Mouse (Mus musculus) urinary bladder, postnatal 14 days (tissue): Measurements from ENCODE around the gene Lyzl4.
"Not testable (repeated sequence)": the region's sequence is repeated elsewhere in the genome, so short reads cannot be mapped to it uniquely, and the experiment has no call there.

Experiments used
- DNase-seq: peaks from one replicate; pipeline ENCODE4 v3.0.0; 2021; ENCODE audit warnings: low spot score

The Lyzl4 gene

DNA sequence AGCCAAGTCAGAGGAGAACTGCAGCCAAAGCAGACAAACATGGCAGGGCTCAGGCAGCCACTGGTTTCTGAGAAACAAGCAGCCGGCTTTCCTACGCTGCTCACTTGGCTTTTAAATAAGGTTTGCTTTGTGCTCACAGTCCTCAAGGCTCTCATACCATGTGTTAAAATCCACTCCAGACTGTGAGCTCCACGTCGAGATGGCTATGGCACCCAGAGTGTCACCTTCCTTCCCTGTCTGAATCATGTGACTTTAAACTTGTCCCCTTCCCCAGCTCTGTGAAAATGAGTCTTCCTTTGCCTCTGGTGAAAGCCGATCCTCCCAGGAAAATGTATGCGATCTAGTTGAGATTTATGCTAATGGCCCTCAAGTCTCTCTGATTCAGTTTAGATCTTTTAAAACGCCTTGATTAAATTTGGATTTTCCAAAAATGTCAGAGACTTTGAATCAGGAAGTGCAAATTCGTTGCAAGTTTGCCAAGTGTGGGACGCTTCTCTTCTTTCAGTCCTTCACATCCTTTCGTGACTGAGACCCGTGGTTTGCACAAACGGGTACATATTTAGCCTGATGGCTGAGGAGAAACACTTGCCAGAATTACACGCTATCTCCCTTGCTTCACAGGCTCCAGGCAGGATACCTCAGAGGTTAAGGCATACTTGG lies 41.6 kb downstream of the Lyzl4 start:
- no peak for DNase-seq

DNA sequence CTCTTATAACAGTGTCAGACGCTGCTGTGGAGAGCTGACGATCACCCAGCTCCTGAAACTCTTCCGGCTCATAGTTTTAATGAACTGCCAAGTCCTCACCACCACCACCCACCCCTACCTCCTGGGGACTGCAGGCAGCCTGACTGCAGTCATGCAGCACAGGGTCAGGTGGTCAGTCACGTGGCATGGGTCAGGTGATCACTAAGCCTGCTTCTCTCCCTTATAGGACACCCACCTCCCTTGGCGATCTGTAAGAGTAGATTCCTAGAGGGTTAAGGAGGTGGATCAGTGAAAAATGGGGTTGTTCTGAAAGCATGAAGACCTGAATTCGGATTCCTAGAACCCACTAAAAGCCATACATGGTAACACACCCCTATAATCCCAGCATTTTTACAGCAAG lies 42.3 kb downstream of the Lyzl4 start:
- DNase-seq = no peak

DNA sequence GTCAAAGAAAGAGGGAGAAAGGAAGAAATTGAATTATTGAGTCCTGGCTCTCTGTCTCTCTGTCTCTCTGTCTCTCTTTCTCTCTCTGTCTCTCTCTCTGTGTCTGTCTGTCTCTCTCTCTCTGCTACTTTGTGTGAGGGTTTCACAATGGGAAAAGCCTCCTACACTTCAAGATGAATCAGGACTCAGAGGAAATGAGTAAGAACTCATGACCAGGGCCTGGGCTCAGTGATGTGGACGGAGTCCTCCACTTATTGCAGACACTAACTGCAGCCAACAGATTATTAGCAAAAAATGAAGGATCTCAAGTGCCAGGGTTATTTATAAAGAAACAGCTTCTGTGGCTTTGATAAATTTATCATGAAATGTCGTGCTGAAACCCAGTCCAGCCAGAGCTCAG lies 43.8 kb downstream of the Lyzl4 start:
- DNase-seq = no peak

DNA sequence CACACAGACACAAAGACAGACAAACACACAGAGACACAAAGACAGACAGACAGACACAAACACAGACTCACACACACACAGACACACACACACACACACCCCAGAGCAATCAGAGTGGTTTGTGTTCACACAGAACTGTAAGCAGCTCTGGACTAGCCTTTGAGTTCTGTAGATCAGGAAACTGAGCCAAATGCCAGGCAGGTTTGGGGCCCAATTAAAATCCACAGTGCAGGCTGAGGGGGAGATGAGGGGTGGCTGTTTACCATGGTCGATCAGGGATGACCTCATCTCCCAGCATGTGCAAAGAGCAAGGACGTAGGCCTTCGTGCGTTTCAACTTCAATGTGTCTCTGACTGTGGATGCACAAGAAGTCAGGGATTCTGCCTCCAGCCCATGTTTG lies 47.1 kb downstream of the Lyzl4 start:
- no peak for DNase-seq

DNA sequence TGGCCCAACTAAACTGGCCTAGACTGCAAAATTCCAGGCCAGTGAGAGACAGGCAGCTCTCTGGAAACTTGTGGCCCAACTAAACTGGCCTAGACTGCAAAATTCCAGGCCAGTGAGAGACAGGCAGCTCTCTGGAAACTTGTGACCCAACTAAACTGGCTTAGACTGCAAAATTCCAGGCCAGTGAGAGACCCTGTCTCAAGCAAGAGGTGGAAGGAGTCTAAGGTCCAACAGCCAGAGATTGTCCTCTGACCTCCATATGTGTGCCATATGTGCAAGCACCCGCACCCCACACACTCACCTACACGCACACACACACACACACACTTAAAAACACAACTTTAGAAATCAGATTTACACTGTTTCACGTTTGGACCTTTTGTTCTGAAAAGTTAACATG lies 48.1 kb downstream of the Lyzl4 start:
- not testable (repeated sequence) for DNase-seq

DNA sequence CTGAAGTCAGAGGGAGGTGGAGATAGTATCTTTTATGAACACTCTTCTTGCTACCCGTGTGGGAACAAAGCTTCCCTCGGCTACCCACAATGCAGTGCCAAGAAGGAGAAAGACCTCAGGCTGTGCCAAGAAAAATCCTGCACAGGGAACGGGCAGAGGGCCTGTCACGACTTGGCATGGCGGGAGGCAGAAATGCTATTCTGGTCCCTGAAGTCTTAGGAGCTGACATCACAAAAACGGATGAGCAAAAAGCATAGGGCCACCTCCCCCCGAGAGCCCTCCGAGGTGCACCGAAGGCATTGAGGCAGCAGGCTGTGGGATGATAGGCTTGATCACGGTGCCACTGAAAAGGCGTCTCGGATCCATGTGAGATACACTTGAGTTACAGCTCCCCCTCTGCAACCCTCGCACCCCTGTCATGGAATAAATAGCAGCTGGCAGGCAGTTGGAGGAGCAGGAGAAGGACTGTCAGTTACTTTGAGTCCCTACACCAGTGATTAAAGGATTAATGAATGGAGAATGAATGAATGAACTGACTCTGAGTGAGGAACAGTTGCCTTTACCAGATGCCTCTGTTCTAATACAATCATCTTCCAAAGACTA lies 48.8 kb downstream of the Lyzl4 start:
- DNase-seq = no peak

DNA sequence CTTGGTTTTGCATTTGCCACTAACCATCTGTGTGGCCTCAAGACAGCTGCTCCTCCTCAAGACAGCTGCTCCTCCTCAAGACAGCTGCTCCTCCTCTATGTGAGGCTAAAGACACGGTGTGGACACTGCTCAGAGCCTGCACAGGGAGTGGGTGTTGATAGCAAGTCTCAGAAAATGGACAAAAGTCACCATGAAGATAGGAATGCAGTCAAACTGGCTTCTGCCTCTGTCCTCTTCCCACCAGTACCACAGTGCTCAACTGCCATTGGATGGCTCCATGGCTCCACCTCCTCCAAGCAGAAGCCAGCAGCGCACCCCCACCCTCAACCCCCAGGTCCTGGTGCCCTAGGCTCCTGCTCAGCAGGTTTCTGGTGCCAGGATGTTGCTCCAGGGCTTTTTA lies 52.4 kb downstream of the Lyzl4 start:
- DNase-seq = peak; percentile 65

DNA sequence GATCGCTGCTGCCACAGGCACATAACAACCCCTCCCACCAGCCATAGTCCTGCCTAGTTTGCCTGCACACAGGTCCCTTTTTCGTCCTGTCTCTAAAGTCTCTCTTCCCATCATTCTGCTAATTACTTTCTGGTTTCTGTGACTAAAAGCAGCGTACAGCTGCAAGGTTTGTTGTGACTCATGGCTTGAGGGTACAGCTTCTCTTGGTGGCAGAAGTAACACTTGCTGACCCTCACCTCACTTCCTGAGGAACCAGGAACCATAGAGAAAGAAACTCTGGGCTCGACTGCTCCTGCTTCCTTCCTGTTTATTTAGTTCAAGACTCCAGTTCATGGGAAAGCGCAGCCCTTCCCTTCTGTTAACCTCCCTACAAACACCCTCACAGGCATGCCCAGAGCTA lies 67.5 kb downstream of the Lyzl4 start:
- DNase-seq = no peak

DNA sequence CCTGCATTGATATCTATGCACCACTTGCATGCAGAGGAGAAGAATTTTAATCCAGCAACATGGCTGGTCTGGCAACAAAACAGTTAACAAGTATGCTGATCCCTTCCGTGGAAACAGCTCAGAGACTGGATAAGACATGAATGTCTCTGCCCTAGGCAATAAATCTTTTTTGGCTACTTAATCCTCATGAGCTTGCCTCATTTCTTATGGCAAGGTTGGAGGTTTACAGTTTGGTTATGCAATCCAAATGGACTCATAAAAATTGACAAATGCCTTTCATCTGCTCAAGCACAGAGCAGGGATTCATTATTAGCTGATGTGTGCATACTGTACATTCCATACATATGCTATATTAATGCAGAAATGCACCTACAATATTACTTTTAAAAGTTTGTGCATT lies 73.4 kb downstream of the Lyzl4 start:
- no peak for DNase-seq

DNA sequence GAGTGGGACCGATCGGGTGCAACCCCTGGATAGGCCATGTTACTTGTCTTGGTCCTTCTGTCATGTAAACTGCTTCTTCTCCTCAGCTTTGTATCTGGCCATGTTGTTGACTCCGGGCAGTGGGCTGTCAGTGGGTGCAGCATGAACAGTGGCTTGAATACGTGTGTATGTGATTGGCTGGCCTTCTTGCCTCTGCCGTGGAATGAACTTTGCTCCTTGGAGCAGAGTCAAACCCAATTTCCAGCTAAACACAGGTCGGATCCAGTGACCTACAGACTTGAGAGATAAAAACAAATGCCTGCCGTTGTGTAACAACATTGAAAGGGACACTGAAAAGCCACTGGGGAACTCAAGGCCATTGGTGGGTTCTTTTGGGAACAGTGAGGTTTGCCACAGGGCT lies 75.5 kb downstream of the Lyzl4 start:
- no peak for DNase-seq

DNA sequence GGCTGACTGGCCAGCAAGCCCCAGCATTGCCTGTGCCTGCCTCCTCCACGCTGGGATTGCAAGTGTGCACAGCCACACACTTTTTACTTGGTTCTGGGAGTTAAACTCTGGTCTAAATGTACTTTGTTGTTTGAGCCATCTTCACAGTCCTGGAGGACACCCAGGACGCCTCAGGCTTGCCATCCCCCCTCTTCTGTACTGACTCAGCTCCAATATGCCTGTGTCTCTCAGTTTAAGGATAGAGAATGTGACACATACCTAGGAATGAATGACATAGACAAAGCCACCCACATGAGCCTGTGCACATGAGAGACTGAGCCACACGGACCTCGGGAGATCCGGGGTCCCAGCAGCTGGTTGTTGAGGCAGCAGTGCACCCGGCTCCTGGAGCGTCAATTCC lies 78.6 kb downstream of the Lyzl4 start:
- DNase-seq = no peak

DNA sequence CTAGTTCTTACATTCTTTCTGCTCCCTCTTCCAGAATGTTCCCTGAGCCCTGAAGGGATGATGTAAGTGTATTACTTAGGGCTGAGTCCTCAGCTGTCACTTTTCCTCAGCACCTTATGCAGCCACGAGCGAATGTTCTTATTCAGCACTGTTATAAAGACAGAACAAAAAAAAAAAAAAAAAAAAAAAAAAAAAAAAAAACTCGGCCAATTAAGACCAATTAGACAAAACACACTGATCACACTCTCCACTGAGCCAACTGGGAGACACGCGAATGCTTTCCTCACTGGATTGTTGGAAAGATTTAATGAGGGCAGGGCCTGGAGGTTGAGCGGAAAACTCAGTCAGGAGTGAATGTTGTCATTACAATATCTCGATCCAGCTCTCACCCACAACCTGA lies 81.4 kb downstream of the Lyzl4 start:
- no peak for DNase-seq

DNA sequence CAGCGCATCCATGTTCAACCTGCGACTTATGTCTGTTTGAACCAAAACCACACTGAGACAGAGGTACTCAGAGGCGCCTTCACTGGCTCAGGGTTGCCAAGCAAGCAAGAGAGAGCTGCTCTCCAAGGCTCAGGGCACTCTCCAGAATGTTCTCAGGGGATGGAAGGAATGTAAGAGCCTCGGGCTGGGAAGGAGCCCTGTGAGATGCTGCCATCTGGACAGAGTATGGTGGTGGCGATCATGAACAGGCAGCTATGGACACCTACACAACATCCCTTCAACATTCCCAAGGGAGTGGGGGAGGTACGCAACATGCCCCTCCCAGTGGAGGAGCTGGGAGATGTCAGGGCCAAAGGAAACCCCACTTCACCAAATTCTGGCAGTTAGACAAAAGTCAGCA lies 83.7 kb downstream of the Lyzl4 start:
- DNase-seq = no peak

DNA sequence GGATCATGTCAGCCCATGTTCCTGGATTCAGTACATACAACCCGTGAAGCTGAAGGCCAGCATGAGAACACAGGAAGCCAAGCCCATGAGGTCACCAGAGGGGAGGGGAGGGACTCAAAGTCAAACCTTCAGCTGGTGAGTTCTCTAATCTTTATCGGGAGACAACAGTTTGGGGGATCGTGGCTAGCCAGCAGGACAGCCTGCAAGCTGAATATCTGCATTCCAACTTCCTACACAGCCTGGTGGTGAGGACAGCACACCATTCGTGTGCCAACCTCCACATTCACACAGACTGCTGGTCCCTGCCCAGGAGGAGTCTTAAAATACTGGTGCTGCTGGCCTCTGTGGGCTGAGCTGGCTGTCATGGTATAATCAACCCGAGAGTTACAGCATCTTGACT lies 85.0 kb downstream of the Lyzl4 start:
- no peak for DNase-seq

DNA sequence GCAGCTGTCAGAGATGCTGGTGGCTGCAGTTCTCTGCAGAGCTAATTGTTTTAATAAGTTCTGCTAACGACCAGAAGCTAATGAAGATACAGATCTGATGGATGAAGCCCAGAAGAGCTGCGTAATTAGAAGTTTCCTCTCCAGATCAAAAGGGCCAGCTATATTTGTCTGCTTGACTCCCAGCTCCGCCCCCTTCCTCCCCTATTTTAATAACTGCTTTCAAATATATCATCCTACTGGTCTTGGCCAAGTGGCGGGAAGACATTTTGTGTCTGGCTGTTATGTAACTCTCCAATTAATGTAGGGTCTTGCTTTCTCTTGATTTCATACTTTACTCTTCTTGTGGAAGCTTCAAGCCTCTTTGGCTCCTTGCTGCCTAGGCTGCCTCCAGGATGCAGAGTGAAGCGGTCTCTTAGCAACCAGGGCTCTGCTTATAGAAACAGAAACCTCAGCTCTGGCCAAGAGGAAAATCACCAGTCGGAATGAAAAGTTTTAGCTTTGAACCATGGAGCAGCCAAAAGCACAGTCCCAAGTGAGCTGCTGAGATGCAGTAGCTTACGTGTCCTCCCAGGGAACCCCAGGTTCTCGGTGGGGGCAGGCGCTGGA lies 86.4 kb downstream of the Lyzl4 start:
- DNase-seq = peak; percentile 12

DNA sequence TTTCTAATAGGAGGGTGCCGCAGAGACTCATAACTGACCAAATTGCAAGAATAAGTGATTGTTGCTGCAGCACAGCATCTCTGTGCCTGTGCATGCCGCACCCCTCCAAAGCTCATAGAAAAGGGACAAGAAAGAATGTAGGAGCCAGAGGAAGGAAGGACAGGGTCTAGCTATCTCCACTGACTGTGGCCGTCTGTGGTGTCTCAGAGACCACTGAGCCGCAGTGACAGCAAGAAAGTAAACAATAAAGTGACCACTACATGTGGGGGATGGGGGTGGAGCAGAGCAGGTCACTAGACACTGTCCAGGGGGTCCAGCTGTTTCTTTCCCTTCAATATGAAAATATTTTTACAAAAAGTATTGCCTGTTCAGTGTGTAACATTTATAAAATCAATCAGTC lies 88.3 kb downstream of the Lyzl4 start:
- no peak for DNase-seq

DNA sequence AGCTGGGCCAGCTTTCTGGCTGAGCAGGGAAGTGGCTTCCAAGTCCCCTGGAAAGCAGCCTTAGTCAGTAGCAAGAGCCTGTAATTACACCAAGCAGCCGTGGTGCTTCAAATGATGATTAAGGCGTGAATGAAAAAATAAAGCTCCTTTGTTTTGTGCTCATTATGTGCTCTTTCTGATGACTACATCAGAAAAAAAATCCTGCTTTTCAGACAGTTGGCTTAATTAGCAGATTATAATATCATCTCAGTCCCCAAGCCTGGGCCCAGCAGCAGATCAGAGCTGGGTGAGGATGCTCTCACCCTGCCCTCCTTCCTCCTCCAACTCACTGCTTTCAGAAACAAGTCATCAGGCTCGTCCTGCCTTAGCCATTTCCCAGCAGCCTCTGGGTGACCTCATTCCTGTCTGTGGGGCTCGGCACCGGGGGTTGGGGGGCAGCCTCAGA lies 91.5 kb downstream of the Lyzl4 start:
- DNase-seq = no peak

DNA sequence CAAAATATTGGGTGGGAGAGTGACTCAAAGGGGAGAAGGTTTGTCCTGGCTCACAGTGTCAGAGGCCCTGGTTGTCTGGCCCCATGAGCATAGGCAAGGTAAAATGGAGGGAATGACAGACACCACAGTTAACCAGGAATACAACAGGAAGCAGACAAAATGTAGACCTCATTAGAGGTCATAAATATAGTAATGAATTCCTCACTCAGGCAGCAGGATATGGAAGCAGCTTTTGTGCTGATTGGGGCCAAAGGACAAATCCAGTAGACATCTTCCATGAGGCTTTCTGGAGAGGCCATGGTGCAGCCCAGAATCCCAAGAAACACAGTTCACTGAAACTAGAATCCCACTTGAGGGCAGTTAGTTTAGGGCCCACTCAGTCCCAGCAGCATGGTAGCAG lies 92.5 kb downstream of the Lyzl4 start:
- no peak for DNase-seq

DNA sequence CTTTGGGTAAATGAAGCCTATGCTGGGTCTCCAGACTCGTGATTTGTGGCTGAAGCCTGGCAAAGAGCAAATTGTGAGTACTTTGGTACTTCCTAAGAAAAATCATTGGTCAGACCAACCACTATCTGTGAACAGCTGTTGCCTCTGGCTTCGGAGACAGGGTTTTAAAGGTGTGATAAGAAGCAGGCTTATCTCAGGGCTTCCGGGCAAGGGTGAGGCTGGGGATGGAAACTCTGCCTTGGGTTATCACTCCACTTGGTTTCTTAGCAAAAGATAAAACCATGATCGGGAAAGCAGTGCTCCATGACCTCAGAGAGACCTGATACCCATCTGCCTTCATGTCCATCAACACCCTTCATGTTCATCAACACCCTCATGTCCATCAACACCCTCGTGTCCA lies 92.9 kb downstream of the Lyzl4 start:
- no peak for DNase-seq

DNA sequence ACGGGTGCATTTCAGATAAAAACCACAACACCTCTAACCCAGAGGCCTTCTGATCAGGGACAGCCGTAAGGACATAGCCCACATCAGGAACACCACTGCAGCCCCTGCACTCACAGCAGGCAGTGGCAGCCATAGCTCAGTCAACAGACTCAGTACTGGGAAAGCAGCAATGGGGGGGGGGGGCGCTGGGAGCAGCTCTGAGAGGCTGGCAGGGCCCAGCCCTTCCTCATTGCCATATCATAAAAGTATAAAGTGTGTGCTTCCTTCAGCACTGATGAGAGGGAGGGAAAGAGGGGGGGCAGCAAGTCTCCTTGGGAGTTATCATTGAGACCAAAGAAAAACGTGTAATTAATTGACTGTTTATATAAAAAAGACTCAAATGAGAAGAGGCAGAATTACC lies 94.5 kb downstream of the Lyzl4 start:
- no peak for DNase-seq

DNA sequence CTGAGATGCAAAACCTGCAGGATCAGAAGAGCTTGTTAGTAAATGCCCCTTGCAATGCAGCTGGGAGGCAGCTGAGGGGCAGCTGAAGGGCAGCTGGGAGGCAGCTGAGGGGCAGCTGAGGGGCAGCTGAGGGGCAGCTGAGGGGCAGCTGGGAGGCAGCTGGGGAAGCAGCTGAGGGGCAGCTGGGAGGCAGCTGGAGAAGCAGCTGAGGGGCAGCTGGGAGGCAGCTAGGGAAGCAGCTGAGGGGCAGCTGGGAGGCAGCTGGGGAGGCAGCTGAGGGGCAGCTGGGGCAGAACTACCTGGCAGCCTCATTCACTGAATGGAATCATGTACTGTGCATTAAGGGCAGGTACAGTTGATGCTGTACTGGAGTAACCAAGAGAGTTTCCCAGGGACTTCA lies 100.4 kb downstream of the Lyzl4 start:
- DNase-seq = no peak

DNA sequence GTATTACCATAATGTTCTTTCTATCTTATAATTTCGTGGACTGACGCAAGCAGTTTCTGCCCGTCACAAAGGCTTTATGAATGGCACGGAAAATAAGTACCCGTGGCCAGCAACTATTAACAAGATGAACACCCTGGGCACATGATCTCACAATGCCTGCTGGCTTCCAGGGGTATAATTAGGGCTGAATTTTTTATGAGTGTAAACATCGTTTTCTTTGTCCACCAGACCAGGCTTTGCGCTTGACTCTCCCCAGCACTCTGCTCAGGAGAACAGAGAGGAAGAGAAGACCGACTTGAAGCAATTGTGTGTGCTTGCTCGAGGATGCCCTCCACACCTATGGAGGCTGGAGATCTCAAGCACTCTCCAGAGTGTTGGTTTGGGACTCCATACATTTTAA lies 109.3 kb downstream of the Lyzl4 start:
- DNase-seq = no peak

DNA sequence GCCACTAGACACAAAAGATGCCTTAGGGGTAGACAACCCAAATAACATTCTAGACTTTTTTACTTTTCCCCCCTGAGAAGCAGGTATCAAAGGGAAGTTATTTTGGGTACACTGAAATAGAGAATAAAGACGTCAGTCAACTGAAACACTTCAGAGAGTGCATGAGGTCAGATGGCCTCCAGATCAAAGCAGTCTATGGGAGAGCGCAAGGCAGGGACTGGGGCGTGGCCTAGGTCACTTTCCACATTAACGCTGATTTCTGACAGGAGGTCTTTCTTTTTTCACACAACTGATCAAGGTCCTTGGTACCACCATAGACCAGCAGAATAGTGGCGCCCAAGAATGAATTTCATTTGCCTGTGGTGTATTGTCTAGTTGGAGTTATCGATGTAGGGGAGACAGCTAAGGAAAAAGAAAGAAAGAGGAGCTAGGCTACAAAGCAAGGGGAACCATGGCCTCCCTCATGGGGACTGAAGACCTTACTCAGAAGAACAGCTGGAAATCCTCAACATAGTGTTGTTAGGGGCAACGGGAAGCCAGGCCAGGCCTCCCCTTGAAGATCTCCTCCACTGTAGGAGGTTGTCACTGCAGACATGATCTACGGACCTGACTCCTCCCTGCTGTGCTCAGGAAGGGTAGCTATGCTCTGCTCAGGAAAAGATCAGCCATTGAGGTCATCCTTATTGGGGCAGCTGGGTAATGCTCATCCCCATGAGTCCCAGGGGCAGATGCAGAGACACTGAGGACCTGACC lies 113.1 kb downstream of the Lyzl4 start:
- no peak for DNase-seq
